Mouse (Mus musculus) right cerebral cortex, postnatal 14 days (tissue): ENCODE results near the gene Tanc2.

Experiments
- DNase-seq: peaks from one replicate; pipeline ENCODE4 v3.0.0; 2022

The Tanc2 gene

GRCm38 (mm10) chr11:105845901-105846300, 256.1 kb downstream of the Tanc2 start:
- DNase-seq, result no peak

GRCm38 (mm10) chr11:105855504-105855903, 265.7 kb downstream of the Tanc2 start:
- no peak for DNase-seq

GRCm38 (mm10) chr11:105858063-105858462, 268.3 kb downstream of the Tanc2 start:
- no peak for DNase-seq

- no peak for DNase-seq
Observed at GRCm38 (mm10) chr11:105885558-105885957, 295.8 kb downstream of the Tanc2 start.

- no peak for DNase-seq
Observed at GRCm38 (mm10) chr11:105887281-105887680, 297.5 kb downstream of the Tanc2 start.

GRCm38 (mm10) chr11:105899151-105899550, 309.4 kb downstream of the Tanc2 start:
- DNase-seq, result no peak

- DNase-seq, result no peak
Observed at GRCm38 (mm10) chr11:105901501-105901900, 311.7 kb downstream of the Tanc2 start.

- no peak for DNase-seq
Observed at GRCm38 (mm10) chr11:105902956-105903355, 313.2 kb downstream of the Tanc2 start.

- no peak for DNase-seq
Observed at GRCm38 (mm10) chr11:105905529-105906213, 315.9 kb downstream of the Tanc2 start.

- DNase-seq, result no peak
Observed at GRCm38 (mm10) chr11:105907381-105907780, 317.6 kb downstream of the Tanc2 start.

- DNase-seq, result no peak
Observed at GRCm38 (mm10) chr11:105908926-105909325, 319.1 kb downstream of the Tanc2 start.

GRCm38 (mm10) chr11:105909617-105910016, 319.8 kb downstream of the Tanc2 start:
- no peak for DNase-seq

- no peak for DNase-seq
Observed at GRCm38 (mm10) chr11:105911149-105911548, 321.4 kb downstream of the Tanc2 start.

- peak; percentile 71 for DNase-seq
Observed at GRCm38 (mm10) chr11:105911592-105912375, 322.0 kb downstream of the Tanc2 start.

- no peak for DNase-seq
Observed at GRCm38 (mm10) chr11:105913580-105913979, 323.8 kb downstream of the Tanc2 start.

- no peak for DNase-seq
Observed at GRCm38 (mm10) chr11:105920098-105920785, 330.5 kb downstream of the Tanc2 start.

- DNase-seq, result no peak
Observed at GRCm38 (mm10) chr11:105920836-105921235, 331.1 kb downstream of the Tanc2 start.

GRCm38 (mm10) chr11:105921275-105921674, 331.5 kb downstream of the Tanc2 start:
- DNase-seq, result no peak

GRCm38 (mm10) chr11:105922769-105923663, 333.2 kb downstream of the Tanc2 start:
- no peak for DNase-seq

- peak; percentile 65 for DNase-seq
Observed at GRCm38 (mm10) chr11:105927065-105928030, 337.6 kb downstream of the Tanc2 start.

GRCm38 (mm10) chr11:105928171-105928570, 338.4 kb downstream of the Tanc2 start:
- no peak for DNase-seq
